Mouse (Mus musculus): ENCODE data around the gene Cd72.

The Cd72 gene

GRCm38 (mm10) chr4:43406162-43406971 is 48.1 kb downstream of the Cd72 start:
- no peak for DNase-seq (ENCODE audit: extremely low read depth, low read depth, low spot score)

GRCm38 (mm10) chr4:43404697-43405096 is 49.7 kb downstream of the Cd72 start:
- no peak for DNase-seq (ENCODE audit: extremely low read depth, low read depth, low spot score)

- DNase-seq (ENCODE audit: extremely low read depth, low read depth, low spot score), result no peak
Observed at GRCm38 (mm10) chr4:43402212-43402611, 52.2 kb downstream of the Cd72 start.

- DNase-seq (ENCODE audit: extremely low read depth, low read depth, low spot score), result no peak
Observed at GRCm38 (mm10) chr4:43401486-43401885, 52.9 kb downstream of the Cd72 start.

GRCm38 (mm10) chr4:43400976-43401375 is 53.5 kb downstream of the Cd72 start:
- no peak for DNase-seq (ENCODE audit: extremely low read depth, low read depth, low spot score)

- no peak for DNase-seq (ENCODE audit: extremely low read depth, low read depth, low spot score)
Observed at GRCm38 (mm10) chr4:43399391-43400131, 54.9 kb downstream of the Cd72 start.

GRCm38 (mm10) chr4:43398829-43399331 is 55.5 kb downstream of the Cd72 start:
- no peak for DNase-seq (ENCODE audit: extremely low read depth, low read depth, low spot score)

- DNase-seq (ENCODE audit: extremely low read depth, low read depth, low spot score), result no peak
Observed at GRCm38 (mm10) chr4:43398014-43398413, 56.4 kb downstream of the Cd72 start.
